Comparison of ENCODE assay signal across 12 mouse cellular contexts in the genomic region with DNA sequence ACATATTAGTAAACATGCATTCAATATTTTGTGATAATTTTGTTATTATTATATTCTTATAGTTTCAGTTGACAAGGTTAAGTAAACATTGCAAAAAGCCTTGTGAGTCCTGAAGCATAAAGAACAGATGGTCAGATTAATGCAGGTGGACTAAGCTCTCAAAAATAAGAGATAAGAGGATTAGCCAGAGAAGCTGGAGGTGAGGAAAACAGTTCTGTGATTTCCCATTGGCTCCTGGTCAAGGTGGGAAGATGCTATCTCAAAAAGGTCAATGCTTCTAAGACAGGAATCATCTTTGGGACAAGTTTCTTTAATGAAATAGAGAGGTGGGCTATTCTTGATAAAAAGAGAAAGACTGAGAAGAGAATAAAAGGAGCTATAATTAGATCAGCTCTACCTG.
DNase-seq lines count a peak whose midpoint lies in the region.
"Had no signal": no experiment of that assay in that cellular context is flagged by ENCODE, and none has a peak within 500 bp of the region (broad histone marks: within the 10 kb centered on the region; RNA-seq: fewer than 3 reads in every experiment).

No protein-coding gene starts in this region.

- DNase-seq in cerebellum, adult 11 months: peak; percentile 7
- DNase-seq in cerebellum, adult 18-20 months: no peak
- peak; percentile 21 for DNase-seq in cerebellum, adult 11-12 months
- DNase-seq in cerebellum, adult 9-11 months: peak; percentile 46
- no peak for DNase-seq in urinary bladder, adult 18-20 months (ENCODE audit: low spot score in 2 of 2)
- DNase-seq in urinary bladder, postnatal 36 days (ENCODE audit: low spot score in 2 of 2): no peak
- no peak for DNase-seq in c-Kit-positive CD71-positive TER-119-positive erythroid progenitor cells, embryonic 14.5 days (ENCODE audit: low spot score)
- DNase-seq: adrenal gland, postnatal 10 days; gastrocnemius, postnatal 10 days; heart, adult 18-20 months; heart, postnatal 10 days; heart, postnatal 4 days had no signal

Comparison
In these comparisons a context has a peak if more than half of its experiments do, and no peak if none do; other contexts are left out.
1. DNase-seq: peak in cerebellum, adult 11 months (single experiment), cerebellum, adult 11-12 months (single experiment) and cerebellum, adult 9-11 months (single experiment); none in cerebellum, adult 18-20 months (0 of 2), urinary bladder, adult 18-20 months (0 of 2), urinary bladder, postnatal 36 days (0 of 2) and c-Kit-positive CD71-positive TER-119-positive erythroid progenitor cells, embryonic 14.5 days (single experiment).